Mouse (Mus musculus): ENCODE measurements around the gene Ppp4r1. TPM values are rescaled to one million over a fixed set of nuclear protein-coding genes. Genes with fewer than 3 reads are reported as not detected.
A peak's percentile ranks its signal among the peaks of the same experiment; 100 is the strongest.

Ppp4r1 gene
- total and polyA plus RNA-seq, 2 experiments from 2014 or later: 24.9 to 48.6 TPM

- Histone ChIP-seq H3K4me2 (ENCODE audit: low read depth, low read length) (no peak overlapping the region), H3K9ac (replicated peaks; ENCODE audit: low read length) (no peak overlapping the region), H3K36me3 (ENCODE audit: insufficient read depth, low read length) (peaks cover 31% of the 10 kb centered on the region), H3K27ac (no peak overlapping the region), H3K27me3 (ENCODE audit: insufficient read depth, low read length) (no peaks in the 10 kb centered on the region), H3K9me3 (ENCODE audit: low read length) (no peaks in the 10 kb centered on the region), H3K4me3 (ENCODE audit: low read length) (no peak overlapping the region), H3K4me1 (ENCODE audit: insufficient read depth, low read length) (no peaks in the 10 kb centered on the region)
- no peak for TF ChIP-seq CTCF (IDR thresholded peaks at IDR 0.05; ENCODE audit: low read depth)
- ATAC-seq (no peak), DNase-seq (ENCODE audit: low spot score) (no peak)
- 91% methylated on average over 11 of the region's 11 CpGs for WGBS
Measured at GRCm38 (mm10) chr17:65828951-65829350, 46.6 kb downstream of the Ppp4r1 start.

- Histone ChIP-seq H3K27ac (no peak overlapping the region), H3K36me3 (ENCODE audit: insufficient read depth, low read length) (peaks cover 29% of the 10 kb centered on the region), H3K27me3 (ENCODE audit: insufficient read depth, low read length) (no peaks in the 10 kb centered on the region), H3K4me3 (ENCODE audit: low read length) (no peak overlapping the region), H3K9me3 (ENCODE audit: low read length) (no peaks in the 10 kb centered on the region), H3K4me2 (ENCODE audit: low read depth, low read length) (no peak overlapping the region), H3K4me1 (ENCODE audit: insufficient read depth, low read length) (no peaks in the 10 kb centered on the region), H3K9ac (replicated peaks; ENCODE audit: low read length) (no peak overlapping the region)
- DNase-seq (ENCODE audit: low spot score) (no peak), ATAC-seq (no peak)
- 0 out of 2 replicates have a peak, but pooled peaks have one; percentile 16 for TF ChIP-seq CTCF (IDR thresholded peaks at IDR 0.05; ENCODE audit: low read depth)
- 92% methylated on average over 13 of the region's 13 CpGs for WGBS
Measured at GRCm38 (mm10) chr17:65830216-65830863, 48.0 kb downstream of the Ppp4r1 start.

GRCm38 (mm10) chr17:65833891-65834290 lies 51.5 kb downstream of the Ppp4r1 start:
- Histone ChIP-seq H3K9ac (replicated peaks; ENCODE audit: low read length) (no peak overlapping the region), H3K4me3 (ENCODE audit: low read length) (no peak overlapping the region), H3K36me3 (ENCODE audit: insufficient read depth, low read length) (peaks cover 52% of the 10 kb centered on the region), H3K27me3 (ENCODE audit: insufficient read depth, low read length) (no peaks in the 10 kb centered on the region), H3K9me3 (ENCODE audit: low read length) (no peaks in the 10 kb centered on the region), H3K27ac (no peak overlapping the region), H3K4me2 (ENCODE audit: low read depth, low read length) (no peak overlapping the region), H3K4me1 (ENCODE audit: insufficient read depth, low read length) (no peaks in the 10 kb centered on the region)
- ATAC-seq: no peak
- DNase-seq (ENCODE audit: low spot score): no peak
- 89% methylated on average over 3 of the region's 3 CpGs for WGBS
- TF ChIP-seq CTCF (IDR thresholded peaks at IDR 0.05; ENCODE audit: low read depth): no peak

- no peak overlapping the region for H3K27ac ChIP-seq
- TF ChIP-seq CTCF (IDR thresholded peaks at IDR 0.05; ENCODE audit: low read depth): no peak
- no peaks in the 10 kb centered on the region for H3K4me1 ChIP-seq (ENCODE audit: insufficient read depth, low read length)
- no peaks in the 10 kb centered on the region for H3K9me3 ChIP-seq (ENCODE audit: low read length)
- no peak overlapping the region for H3K9ac ChIP-seq (replicated peaks; ENCODE audit: low read length)
- no peak overlapping the region for H3K4me2 ChIP-seq (ENCODE audit: low read depth, low read length)
- 90% methylated on average over 3 of the region's 3 CpGs for WGBS
- DNase-seq (ENCODE audit: low spot score) (no peak), ATAC-seq (no peak)
- no peaks in the 10 kb centered on the region for H3K27me3 ChIP-seq (ENCODE audit: insufficient read depth, low read length)
- H3K36me3 ChIP-seq (ENCODE audit: insufficient read depth, low read length): peaks cover 52% of the 10 kb centered on the region
- no peak overlapping the region for H3K4me3 ChIP-seq (ENCODE audit: low read length)
Measured at GRCm38 (mm10) chr17:65836746-65837145, 54.4 kb downstream of the Ppp4r1 start.

- H3K4me1 ChIP-seq (ENCODE audit: insufficient read depth, low read length): no peaks in the 10 kb centered on the region
- H3K4me2 ChIP-seq (ENCODE audit: low read depth, low read length): no peak overlapping the region
- DNase-seq (ENCODE audit: low spot score) (no peak), ATAC-seq (no peak)
- no peak overlapping the region for H3K4me3 ChIP-seq (ENCODE audit: low read length)
- WGBS: 63% methylated on average over 7 of the region's 7 CpGs
- H3K9me3 ChIP-seq (ENCODE audit: low read length): no peaks in the 10 kb centered on the region
- no peak overlapping the region for H3K27ac ChIP-seq
- TF ChIP-seq CTCF (IDR thresholded peaks at IDR 0.05; ENCODE audit: low read depth): no peak
- H3K27me3 ChIP-seq (ENCODE audit: insufficient read depth, low read length): no peaks in the 10 kb centered on the region
- no peak overlapping the region for H3K9ac ChIP-seq (replicated peaks; ENCODE audit: low read length)
- peaks cover 48% of the 10 kb centered on the region for H3K36me3 ChIP-seq (ENCODE audit: insufficient read depth, low read length)
Measured at GRCm38 (mm10) chr17:65839541-65840256, 57.3 kb downstream of the Ppp4r1 start.

GRCm38 (mm10) chr17:65842669-65843381 lies 60.5 kb downstream of the Ppp4r1 start:
- Histone ChIP-seq H3K27ac (no peak overlapping the region; the same call in 1 of the 2 replicates), H3K9ac (replicated peaks; ENCODE audit: low read length) (no peak overlapping the region), H3K4me3 (ENCODE audit: low read length) (no peak overlapping the region), H3K4me1 (ENCODE audit: insufficient read depth, low read length) (peaks cover 3% of the 10 kb centered on the region; the same call in 1 of the 2 replicates), H3K4me2 (ENCODE audit: low read depth, low read length) (no peak overlapping the region), H3K9me3 (ENCODE audit: low read length) (no peaks in the 10 kb centered on the region), H3K36me3 (ENCODE audit: insufficient read depth, low read length) (peaks cover 28% of the 10 kb centered on the region), H3K27me3 (ENCODE audit: insufficient read depth, low read length) (no peaks in the 10 kb centered on the region)
- 64% methylated on average over 10 of the region's 10 CpGs for WGBS
- TF ChIP-seq CTCF (IDR thresholded peaks at IDR 0.05; ENCODE audit: low read depth): no peak
- ATAC-seq (peak; percentile 37; the same call in 1 of the 2 replicates), DNase-seq (ENCODE audit: low spot score) (no peak)

Measured in hindbrain, postnatal 0 days (tissue).